Mouse (Mus musculus) erythroblast, embryonic 14.5 days (primary cell): ENCODE data around the gene D430042O09Rik. TPM values are rescaled to one million over a fixed set of nuclear protein-coding genes. Genes with fewer than 3 reads are reported as not detected.

Source experiments
- H3K27me3 ChIP-seq: 2 replicates; pipeline ENCODE4 v1.6.1; 2012; ENCODE audit warnings: inconsistent platforms; ENCODE audit not compliant: control insufficient read depth
- H3K36me3 ChIP-seq: 2 replicates; pipeline ENCODE4 v1.6.1; 2012; ENCODE audit warnings: mild to moderate bottlenecking, inconsistent platforms; ENCODE audit not compliant: control insufficient read depth
- H3K4me1 ChIP-seq: 2 replicates; pipeline ENCODE4 v1.6.1; 2012; ENCODE audit warnings: inconsistent platforms; ENCODE audit not compliant: control insufficient read depth
- H3K4me3 ChIP-seq: replicated peaks from 2 replicates; pipeline ENCODE3; 2012; ENCODE audit warnings: moderate library complexity, mild to moderate bottlenecking, inconsistent platforms
- H3K9me3 ChIP-seq: 2 replicates; pipeline ENCODE4 v1.6.1; 2012; ENCODE audit warnings: low read length, inconsistent platforms, mixed read lengths; ENCODE audit not compliant: control insufficient read depth
- GATA1 ChIP-seq: IDR thresholded peaks from 2 replicates; pipeline ENCODE4 v1.6.1; 2012; ENCODE audit warnings: low read length, inconsistent platforms, mixed read lengths
- TAL1 ChIP-seq: IDR thresholded peaks from 3 replicates; pipeline ENCODE4 v1.6.1; 2012; ENCODE audit warnings: low read length, inconsistent platforms, mixed read lengths
- polyA plus RNA-seq: library from polyadenylated mRNA; stranded (reverse); fragments of >175 nt; gene quantifications from 2 replicates; pipeline ENCODE4 v1.2.3, GENCODE M21; 2012

The D430042O09Rik gene
- polyA plus RNA-seq, 1 experiment = 0.30 TPM

DNA sequence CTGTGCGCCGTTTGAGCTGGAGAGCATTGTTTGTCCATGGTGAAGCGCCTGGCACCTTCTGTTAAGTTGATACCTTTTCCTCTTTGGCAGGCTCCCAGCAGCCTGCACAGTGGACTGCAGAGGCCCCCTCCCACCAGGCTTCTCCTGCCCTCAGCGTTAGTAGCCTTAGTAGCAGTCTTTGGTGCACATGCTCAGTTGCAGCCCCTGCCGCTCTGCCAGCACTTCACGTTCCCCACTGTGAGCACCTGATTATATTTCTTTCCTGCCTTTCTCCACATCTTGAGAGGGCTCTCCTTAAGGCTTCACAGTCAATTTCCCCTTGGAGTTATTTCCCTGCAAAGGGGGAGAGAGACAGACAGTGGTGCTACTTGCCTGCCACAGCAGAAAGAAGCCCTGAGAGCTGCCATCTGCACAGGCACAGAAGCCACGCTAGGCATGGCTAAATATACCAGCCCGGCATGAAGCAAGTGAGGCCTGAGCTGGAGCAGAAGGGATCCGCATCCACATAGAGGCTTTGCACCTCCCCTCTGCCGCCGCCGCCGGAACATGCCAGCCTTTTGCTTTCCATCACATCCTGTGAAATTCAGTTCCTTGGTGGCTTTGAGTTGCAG is 65.4 kb downstream of the D430042O09Rik start:
- Histone ChIP-seq H3K4me1 (no peaks in the 10 kb centered on the region), H3K27me3 (no peaks in the 10 kb centered on the region), H3K36me3 (no peaks in the 10 kb centered on the region; the same call in 1 of the 2 replicates), H3K9me3 (no peaks in the 10 kb centered on the region), H3K4me3 (no peak overlapping the region)
- no peak for TF ChIP-seq TAL1
- TF ChIP-seq GATA1 = no peak

DNA sequence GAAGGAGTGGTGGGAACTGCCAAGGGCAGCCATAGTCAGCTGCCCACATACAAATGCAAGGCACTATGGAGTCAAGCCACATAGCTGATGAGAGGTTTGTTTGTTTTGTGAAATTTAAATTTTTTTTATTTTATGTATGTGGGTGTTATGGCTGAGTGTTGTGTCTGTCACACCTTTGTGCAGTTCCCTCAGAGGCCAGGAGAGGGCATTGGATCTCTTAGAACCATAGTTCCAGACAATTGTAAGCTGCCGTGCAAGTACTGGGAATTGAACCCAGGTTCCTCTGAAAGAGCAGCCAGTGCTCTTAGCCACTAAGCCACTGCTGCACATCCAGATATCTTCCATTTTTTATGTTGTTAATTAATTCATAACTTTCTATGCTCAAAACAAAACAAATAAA is 75.5 kb downstream of the D430042O09Rik start:
- H3K4me3 ChIP-seq = no peak overlapping the region
- no peaks in the 10 kb centered on the region for H3K9me3 ChIP-seq
- no peaks in the 10 kb centered on the region for H3K4me1 ChIP-seq
- no peaks in the 10 kb centered on the region for H3K36me3 ChIP-seq
- H3K27me3 ChIP-seq = no peaks in the 10 kb centered on the region
- no peak for TF ChIP-seq TAL1

DNA sequence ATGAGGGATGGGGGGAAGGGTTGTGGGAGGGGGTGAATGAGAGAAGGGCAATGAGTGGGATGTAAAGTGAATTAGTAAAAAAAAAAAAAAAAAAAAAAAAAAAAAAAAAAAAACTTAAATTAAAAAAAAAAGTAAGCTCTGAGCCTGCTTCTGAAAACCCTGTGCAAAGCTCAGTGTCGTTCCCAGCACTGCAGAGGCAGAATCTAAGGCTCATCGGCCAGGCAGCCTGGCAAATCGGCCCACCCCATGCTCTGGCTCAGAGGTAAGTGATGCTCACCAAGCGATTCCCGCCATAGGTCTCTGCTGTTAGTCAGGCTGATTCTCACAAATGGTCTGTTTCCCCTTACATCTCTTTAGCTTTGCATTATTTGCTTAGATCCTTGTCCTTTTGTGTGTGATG is 78.4 kb downstream of the D430042O09Rik start:
- no peaks in the 10 kb centered on the region for H3K36me3 ChIP-seq
- no peaks in the 10 kb centered on the region for H3K4me1 ChIP-seq
- no peaks in the 10 kb centered on the region for H3K9me3 ChIP-seq
- TF ChIP-seq TAL1 (no peak), GATA1 (no peak)
- H3K4me3 ChIP-seq = no peak overlapping the region
- no peaks in the 10 kb centered on the region for H3K27me3 ChIP-seq

DNA sequence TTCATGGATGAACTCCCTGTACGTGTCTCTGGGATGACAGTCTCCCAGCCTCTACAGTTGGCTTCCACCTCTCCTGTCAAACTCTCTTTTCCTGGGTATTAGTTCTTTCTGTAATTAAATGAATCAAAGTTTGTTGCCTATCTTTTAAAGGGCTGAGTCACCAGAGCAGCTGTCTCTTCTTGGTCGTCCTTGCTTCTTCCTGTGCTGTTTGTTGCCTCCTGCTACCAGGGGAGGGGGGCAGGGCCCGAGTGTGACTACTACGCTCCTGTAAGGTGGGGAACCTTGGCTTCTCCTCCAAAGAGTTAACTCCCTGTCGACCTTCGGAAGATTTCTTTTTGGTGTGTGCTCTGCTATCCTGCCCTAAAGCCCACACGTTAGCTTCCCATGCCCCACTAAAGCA is 79.4 kb downstream of the D430042O09Rik start:
- H3K27me3 ChIP-seq = no peaks in the 10 kb centered on the region
- H3K9me3 ChIP-seq = no peaks in the 10 kb centered on the region
- H3K4me3 ChIP-seq = no peak overlapping the region
- no peaks in the 10 kb centered on the region for H3K4me1 ChIP-seq
- TF ChIP-seq TAL1 (no peak), GATA1 (no peak)
- no peaks in the 10 kb centered on the region for H3K36me3 ChIP-seq

DNA sequence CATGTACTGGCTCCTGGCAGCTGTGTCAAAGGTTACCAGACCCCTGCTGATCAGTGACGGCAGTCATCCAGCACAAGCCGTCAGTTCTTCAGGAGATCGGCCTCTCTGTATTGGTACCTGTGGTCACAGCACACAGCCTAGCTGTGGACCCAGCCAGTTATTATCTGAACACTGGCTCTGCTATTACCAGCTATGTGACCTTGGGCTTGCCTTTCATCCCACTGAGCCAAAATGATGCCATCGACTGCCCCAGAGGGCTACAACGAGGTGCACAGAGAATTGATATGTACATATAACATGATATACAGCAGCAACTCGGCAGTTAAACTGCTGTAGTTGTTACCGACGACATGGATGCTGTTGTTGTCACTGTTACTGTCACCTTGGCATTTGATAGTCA is 82.4 kb downstream of the D430042O09Rik start:
- no peaks in the 10 kb centered on the region for H3K36me3 ChIP-seq
- H3K4me3 ChIP-seq = no peak overlapping the region
- TF ChIP-seq GATA1 (no peak), TAL1 (no peak)
- no peaks in the 10 kb centered on the region for H3K4me1 ChIP-seq
- H3K9me3 ChIP-seq = no peaks in the 10 kb centered on the region
- H3K27me3 ChIP-seq = no peaks in the 10 kb centered on the region

DNA sequence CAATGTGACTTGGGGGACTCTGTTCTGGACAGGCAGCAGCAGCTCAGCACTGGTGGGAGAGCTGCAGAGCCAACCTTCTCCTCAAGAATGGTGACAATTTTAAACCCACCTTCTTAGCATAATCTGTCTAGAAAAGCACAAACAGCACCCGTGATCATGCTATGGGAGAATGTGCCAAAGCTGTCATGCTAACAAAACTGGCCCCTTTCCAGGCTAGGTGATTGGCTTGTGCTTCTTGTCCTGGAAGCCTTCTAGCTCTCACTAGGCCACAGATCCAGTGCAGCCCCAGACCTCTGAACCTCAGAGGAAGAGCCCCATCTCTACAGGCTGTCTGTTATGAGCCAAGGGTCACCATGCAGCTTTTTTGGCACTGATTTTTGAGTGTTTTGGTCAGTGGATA is 98.9 kb downstream of the D430042O09Rik start:
- no peaks in the 10 kb centered on the region for H3K36me3 ChIP-seq
- TF ChIP-seq GATA1 (no peak), TAL1 (no peak)
- no peaks in the 10 kb centered on the region for H3K27me3 ChIP-seq
- no peaks in the 10 kb centered on the region for H3K9me3 ChIP-seq
- H3K4me1 ChIP-seq = no peaks in the 10 kb centered on the region
- H3K4me3 ChIP-seq = no peak overlapping the region

DNA sequence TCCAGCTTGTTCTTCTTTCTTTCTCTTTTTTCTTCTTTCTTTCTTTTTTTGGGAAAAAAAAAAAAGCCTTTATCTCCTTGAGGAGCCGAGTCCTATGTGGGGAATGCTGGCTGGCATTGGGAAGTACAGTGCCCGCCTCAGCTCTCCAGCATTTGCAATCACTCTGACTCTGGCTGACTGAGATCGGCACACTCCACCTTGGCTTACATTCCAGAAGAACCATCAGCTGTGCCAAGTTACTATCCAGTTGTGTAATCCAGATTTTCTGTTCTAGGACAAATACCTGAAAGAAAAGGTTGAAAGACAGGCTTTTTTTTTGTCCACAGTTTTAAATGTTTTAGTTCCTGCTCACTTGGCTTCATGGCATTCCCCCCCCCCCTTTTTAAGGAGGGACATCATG is 100.5 kb downstream of the D430042O09Rik start:
- H3K4me3 ChIP-seq = no peak overlapping the region
- no peaks in the 10 kb centered on the region for H3K27me3 ChIP-seq
- no peaks in the 10 kb centered on the region for H3K4me1 ChIP-seq
- H3K36me3 ChIP-seq = no peaks in the 10 kb centered on the region
- no peak for TF ChIP-seq GATA1
- no peak for TF ChIP-seq TAL1
- H3K9me3 ChIP-seq = no peaks in the 10 kb centered on the region

DNA sequence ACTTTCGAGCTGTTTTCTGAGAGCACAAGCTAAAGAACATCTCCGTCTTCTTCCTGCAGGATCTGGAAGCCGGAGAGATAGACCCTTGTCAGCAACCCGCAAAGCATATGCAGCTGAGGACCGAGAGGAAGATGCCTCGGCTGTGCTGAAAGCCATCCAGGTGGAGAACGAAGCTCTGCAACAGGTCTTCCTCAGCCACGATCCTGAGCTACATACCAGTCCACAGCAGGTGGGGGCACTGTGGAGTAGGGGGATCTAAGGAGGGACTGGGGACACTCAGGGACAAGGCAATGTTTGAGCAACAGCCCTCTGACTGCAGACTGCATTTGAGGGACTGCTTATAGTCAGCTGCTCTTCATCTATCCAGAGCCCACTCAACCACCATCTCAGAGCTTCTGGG is 105.0 kb downstream of the D430042O09Rik start:
- Histone ChIP-seq H3K36me3 (no peaks in the 10 kb centered on the region; the same call in 1 of the 2 replicates), H3K9me3 (no peaks in the 10 kb centered on the region), H3K27me3 (no peaks in the 10 kb centered on the region), H3K4me1 (no peaks in the 10 kb centered on the region), H3K4me3 (no peak overlapping the region)
- TF ChIP-seq GATA1 (no peak), TAL1 (no peak)

DNA sequence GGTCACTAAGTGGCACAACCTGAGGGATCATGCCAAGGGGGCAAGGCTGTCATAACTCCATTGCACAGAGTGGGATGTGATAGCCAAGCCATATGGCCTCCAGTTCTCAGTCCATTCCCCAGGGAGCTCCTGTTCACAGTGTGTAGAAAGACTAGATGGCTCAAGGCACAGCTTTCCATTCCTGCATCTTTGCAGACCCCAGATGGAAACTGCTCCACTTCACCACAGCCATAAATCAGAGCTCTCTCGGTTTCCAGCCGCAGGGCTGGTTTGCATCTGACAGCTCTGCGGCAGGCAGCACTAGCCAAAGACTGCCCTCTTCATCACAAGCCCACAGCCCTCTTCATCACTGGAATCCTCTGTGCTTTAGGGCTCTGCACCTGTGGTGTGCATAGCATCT is 108.0 kb downstream of the D430042O09Rik start:
- Histone ChIP-seq H3K9me3 (no peaks in the 10 kb centered on the region), H3K36me3 (no peaks in the 10 kb centered on the region; the same call in 1 of the 2 replicates), H3K27me3 (no peaks in the 10 kb centered on the region), H3K4me3 (no peak overlapping the region), H3K4me1 (no peaks in the 10 kb centered on the region)
- TF ChIP-seq GATA1 (no peak), TAL1 (no peak)

DNA sequence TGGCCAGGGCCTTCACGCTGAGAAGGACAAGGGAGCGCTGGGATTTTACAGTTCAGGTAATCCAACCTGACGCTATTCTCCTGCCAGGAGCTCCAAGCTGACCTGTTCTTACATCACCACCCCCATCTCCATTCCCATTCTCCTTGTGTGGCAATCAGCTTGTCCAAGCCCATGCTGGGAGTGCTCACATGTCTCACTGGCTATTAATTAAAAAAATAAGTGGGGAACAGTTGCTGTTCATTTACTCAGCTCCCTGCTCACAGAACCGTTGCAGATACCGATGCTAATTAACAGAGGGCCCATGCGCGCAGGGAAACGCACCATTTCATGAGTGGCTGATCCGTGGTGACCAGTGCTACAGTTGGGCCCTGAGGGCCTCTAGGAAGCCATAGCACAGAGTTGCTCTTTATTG is 110.6 kb downstream of the D430042O09Rik start:
- H3K9me3 ChIP-seq = no peaks in the 10 kb centered on the region

More for the DNA sequence above, 110.6 kb downstream of the D430042O09Rik start:
- Histone ChIP-seq H3K27me3 (no peaks in the 10 kb centered on the region), H3K36me3 (no peaks in the 10 kb centered on the region; the same call in 1 of the 2 replicates), H3K4me3 (no peak overlapping the region), H3K4me1 (no peaks in the 10 kb centered on the region)
- TF ChIP-seq TAL1 (no peak), GATA1 (no peak)
